7 mouse cellular contexts compared by ENCODE assay signal in the genomic region with DNA sequence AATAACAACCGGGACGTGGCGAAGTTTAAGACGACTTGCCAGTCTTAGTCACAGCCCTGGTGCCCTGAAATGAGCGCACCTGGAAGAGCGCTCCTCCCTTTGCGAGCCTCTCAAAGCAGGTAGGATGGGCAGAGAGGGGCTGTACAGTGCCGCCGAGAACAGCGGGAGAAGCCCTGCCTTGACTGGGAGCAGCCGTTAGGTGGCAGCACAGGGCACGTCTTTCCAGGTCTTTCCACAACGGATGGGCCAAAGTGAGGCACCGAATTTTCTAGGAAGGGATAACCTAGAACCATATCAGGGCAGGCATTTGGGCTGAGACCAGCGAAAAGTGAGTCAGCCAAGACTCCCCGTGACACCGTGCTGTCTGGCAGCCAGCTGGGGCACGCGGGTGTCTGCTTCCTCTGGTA.
DNase-seq lines count a peak whose midpoint lies in the region; ATAC-seq and TF ChIP-seq lines count a peak whose summit lies in the region.

No protein-coding gene starts in this region.

- H3K4me1 ChIP-seq in intestine, postnatal 0 days (replicated peaks; ENCODE audit: control insufficient read depth, insufficient read depth, low read length) = no peaks in the 10 kb centered on the region
- H3K4me1 ChIP-seq in midbrain, embryonic 12.5 days = peaks cover 20% of the 10 kb centered on the region

- peak overlapping the region; percentile 68 for H3K4me2 ChIP-seq in intestine, postnatal 0 days (replicated peaks; ENCODE audit: low read depth)
- H3K4me2 ChIP-seq in midbrain, embryonic 12.5 days (replicated peaks) = peak overlapping the region; percentile 58

- TF ChIP-seq CTCF in intestine, postnatal 0 days (IDR thresholded peaks at IDR 0.05; ENCODE audit: low read depth) = peak; percentile 97

- no peak overlapping the region for H3K9ac ChIP-seq in intestine, postnatal 0 days (ENCODE audit: low read depth, low read length)
- H3K9ac ChIP-seq in midbrain, embryonic 12.5 days (replicated peaks) = peak overlapping the region; percentile 45

- DNase-seq in adrenal gland, adult 8-10 months = peak; percentile 82
- DNase-seq in embryo, embryonic 11.5 days (ENCODE audit: low read depth, low spot score) = peak; percentile 74
- peak; percentile 83 for DNase-seq in left cerebral cortex, postnatal 4 days
- DNase-seq in spleen, adult 12 weeks (ENCODE audit: low spot score) = peak; percentile 54

- no peaks in the 10 kb centered on the region for H3K27me3 ChIP-seq in intestine, postnatal 0 days (replicated peaks; ENCODE audit: control insufficient read depth, insufficient read depth, low read length)
- peaks cover 9% of the 10 kb centered on the region for H3K27me3 ChIP-seq in midbrain, embryonic 12.5 days

- H3K4me3 ChIP-seq in intestine, postnatal 0 days (ENCODE audit: low read depth, low read length) = peak overlapping the region; percentile 32
- H3K4me3 ChIP-seq in midbrain, embryonic 12.5 days = peak overlapping the region; percentile 34

- no peak overlapping the region for H3K27ac ChIP-seq in intestine, postnatal 0 days (ENCODE audit: low read depth, low read length)
- H3K27ac ChIP-seq in midbrain, embryonic 12.5 days (replicated peaks) = no peak overlapping the region

- ATAC-seq in granulocyte monocyte progenitor cell, adult 5-6 weeks (replicated peaks; ENCODE audit: poor library complexity, severe bottlenecking) = peak; percentile 93
- ATAC-seq in intestine, postnatal 0 days = peak; percentile 54
- peak; percentile 47; the same call in 1 of the 2 replicates for ATAC-seq in midbrain, embryonic 12.5 days (ENCODE audit: low FRiP score, low read depth)

- H3K36me3 ChIP-seq in intestine, postnatal 0 days (ENCODE audit: control insufficient read depth, insufficient read depth) = no peaks in the 10 kb centered on the region
- no peaks in the 10 kb centered on the region for H3K36me3 ChIP-seq in midbrain, embryonic 12.5 days

- 6% methylated on average over 19 of the region's 19 CpGs for WGBS in intestine, postnatal 0 days
- 8% methylated on average over 19 of the region's 19 CpGs for WGBS in midbrain, embryonic 12.5 days

- H3K9me3 ChIP-seq in intestine, postnatal 0 days (ENCODE audit: control insufficient read depth) = no peaks in the 10 kb centered on the region
- no peaks in the 10 kb centered on the region for H3K9me3 ChIP-seq in midbrain, embryonic 12.5 days

- intact Hi-C loops in left cerebral cortex, postnatal 4 days (cut with DNase I) = loop anchor here (10.0 kb wide), 1 partner anchor 101 kb away; a partner anchor contains a TSS
